Mouse (Mus musculus) left cerebral cortex, postnatal 4 days (tissue): ENCODE data around the gene Olfr424. TPM values are rescaled to one million over a fixed set of nuclear protein-coding genes. Genes with fewer than 3 reads are reported as not detected.

Experiments
- DNase-seq: peaks from one replicate; pipeline ENCODE4 v3.0.0-alpha.2; 2022
- intact Hi-C: fragments of 180-260 bp; cut with DNase I; formaldehyde crosslinking; loops from one replicate; pipeline ENCODE4 v1.15.1; 2025
- total RNA-seq, 2 experiments: library from RNA; stranded (reverse); gene quantifications; 2 replicates each; pipeline ENCODE4 v1.2.3; 2021

The Olfr424 gene
- not detected for total RNA-seq

DNA sequence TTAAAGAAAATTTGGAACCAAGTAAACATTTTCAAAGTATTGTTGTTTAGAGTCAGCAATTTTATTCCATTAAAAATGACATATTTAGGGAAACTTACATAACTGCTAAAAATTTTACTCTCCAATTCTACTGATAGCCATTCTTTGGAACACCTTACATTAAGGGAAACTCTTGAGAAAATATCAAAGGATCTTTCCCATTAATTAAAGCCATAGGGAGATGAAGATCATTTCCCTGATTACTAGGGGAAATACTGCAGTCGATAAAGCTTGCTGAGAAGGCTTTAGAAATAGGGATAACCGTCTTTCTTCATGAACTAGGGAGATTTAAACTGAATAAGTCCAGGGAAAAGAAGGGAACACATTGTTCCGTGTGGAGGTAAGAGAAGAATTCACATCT is at the start of gene Olfr424:
Olfr424 (plus strand) TSS at position 301 of the 400 bp plus-strand sequence.
- no peak for DNase-seq
- intact Hi-C loops, result no loop called here

DNA sequence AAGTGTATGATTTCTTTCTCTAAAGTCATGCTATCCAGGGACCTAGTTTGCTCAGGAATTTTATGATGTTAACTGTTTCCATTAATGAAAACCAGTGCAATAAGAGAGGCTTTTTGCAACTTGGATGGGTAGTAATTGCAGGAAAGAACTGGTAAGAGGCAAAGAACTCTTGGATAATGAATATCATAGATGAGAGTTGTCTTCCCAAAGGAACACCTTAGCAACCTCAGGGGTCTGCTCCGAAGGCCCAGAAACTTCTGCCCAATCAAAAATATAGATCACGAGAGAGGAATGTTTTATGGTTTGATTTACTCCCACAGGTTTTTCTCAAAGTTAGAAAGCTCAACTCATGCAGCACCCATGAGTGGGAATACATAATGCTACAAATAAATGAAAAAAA is 47.3 kb upstream of the Olfr424 start, which contains the start of gene Olfr429:
Olfr429 (plus strand) TSS at position 301 of the 400 bp plus-strand sequence.
- intact Hi-C loops, result no loop called here
- DNase-seq, result no peak

DNA sequence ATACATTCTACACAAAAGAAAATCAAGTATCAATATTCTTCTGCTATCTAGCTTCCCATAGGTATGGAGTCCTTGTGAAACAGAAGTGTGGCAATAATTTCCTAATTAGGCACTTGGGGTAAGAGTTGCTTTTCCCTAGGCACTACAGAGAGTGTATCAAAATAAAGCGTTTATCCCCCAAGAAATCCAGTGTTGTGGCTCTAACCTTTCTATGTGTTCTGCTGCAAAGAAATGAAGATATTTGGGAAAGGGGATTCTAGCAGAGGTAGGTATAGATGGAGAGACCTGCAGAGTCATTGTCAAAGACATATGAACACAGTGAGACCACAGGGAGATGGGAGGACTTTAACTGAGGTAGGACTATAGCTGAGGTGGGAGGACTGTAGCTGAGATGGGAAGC is 34.7 kb upstream of the Olfr424 start, which contains the start of gene Olfr427:
Olfr427 (plus strand) TSS at position 301 of the 400 bp plus-strand sequence.
- intact Hi-C loops, result no loop called here
- no peak for DNase-seq

DNA sequence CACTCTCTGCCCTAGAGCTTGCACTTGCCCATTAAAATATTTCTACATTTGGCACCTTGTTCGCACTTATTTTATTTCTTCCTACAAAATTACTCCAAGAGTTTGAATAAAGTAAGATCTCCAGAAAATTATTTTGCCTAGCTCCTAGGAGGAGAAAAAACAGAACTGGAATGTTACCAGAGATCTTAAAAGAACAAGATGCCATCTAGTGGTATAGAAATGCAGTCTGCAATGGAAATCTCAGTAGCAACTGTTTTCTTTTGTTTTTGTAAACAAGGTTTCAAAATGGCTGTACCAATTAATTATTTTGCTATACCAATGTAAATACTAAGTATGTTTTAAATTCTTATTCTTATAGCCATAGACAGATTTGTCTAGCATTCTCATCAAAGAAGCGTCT is 27.6 kb upstream of the Olfr424 start:
- intact Hi-C loops, result no loop called here
- DNase-seq, result no peak

DNA sequence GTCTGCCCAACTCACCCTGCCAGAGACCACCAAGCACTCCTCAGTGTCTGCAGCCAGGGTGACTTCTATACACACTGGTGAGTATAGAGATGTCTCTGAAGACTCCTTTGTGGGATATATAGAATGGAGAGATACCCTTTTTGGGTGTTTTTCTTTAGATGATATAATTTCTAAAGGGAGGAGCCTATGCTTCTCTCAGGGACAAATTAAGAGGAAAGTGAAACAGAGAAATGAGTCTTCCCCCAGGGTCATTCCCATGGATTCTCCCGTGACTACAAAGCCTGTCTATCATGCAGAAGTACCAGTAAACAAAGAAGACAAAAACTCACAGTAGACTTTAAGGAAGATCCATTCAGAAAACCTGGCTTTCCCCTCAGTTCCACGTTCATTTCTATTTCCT is 10.3 kb upstream of the Olfr424 start, which contains the start of gene Olfr231:
Olfr231 (minus strand) TSS at position 101 of the 400 bp plus-strand sequence.
- DNase-seq, result no peak
- intact Hi-C loops, result no loop called here

DNA sequence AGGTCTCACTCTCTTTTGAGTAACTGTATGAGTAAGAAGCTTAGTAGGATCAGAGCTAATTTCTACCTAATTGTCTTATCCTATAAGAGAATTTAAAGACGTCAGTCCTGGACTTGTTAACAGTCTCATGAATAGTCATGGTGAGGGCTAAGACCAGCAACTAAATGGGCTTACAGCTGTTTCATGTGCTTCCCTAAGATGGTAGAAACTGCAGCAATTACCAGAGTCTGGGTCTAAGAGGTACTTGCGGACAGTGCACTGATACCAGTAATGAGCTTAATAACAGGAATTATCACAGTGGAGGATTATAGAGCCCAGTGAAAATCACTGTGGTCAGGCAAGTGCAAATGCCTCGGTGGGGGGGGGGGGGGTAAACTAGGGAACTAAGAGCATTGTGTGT is 682 bp downstream of the Olfr424 start:
- intact Hi-C loops, result no loop called here

DNA sequence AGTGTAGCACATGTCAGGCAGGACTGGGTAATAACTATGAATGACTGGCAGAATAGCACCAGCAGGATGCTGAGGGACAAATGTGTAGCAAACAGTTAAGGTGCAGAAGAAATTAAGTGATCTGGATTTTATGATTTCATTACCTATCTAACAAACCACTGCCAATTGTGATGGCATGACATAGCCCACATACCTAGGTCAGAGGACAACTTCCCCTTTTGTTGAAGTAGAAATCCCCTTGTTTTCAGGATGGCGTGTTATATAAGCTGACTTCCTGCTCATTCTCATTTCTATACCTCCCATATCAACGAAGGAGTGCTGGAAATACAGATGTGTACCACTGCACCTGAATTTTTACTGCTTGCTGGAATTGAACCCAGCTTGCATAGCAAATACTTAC is 10.1 kb downstream of the Olfr424 start:
- intact Hi-C loops, result no loop called here
- DNase-seq, result no peak

More for the DNA sequence above, 682 bp downstream of the Olfr424 start:
- DNase-seq, result no peak

DNA sequence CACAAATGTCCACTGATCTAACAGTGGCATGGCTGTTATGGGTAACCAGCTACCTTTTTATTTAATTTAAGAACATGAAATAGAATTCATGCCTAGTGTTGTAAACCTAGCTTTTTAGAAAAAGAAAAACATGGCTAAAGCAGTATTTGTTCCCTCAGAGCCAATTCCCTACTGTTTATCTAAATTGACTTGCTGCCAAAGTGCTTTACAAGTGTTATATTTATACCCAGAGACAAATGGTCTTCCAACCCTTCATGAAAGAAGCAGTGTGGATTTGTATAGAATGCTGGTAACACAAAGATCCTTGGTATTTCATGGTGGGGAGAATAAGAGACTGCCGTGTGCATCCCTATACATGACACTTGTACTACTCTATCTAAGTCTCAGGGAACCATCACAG is 15.4 kb downstream of the Olfr424 start:
- no peak for DNase-seq
- intact Hi-C loops, result no loop called here

DNA sequence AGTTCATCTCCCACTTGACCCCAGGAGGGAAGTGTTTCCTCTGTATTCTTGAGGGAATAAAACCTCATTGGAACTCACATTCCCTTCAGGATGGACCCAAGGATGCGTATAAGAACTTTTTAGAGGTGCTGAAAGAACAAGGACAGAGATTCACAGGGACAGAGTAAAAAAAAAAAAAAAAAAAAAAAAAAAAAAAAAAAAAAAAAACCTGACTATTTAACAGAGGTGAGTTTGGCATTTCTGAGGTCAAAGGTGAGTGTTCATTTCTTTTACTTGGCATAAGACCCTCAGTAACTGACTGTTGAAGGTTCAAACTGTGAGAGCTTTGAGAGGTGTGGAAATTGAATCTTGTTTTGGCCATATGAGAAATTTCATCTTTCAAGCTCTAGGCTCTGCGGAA is 18.0 kb downstream of the Olfr424 start:
- no peak for DNase-seq

DNA sequence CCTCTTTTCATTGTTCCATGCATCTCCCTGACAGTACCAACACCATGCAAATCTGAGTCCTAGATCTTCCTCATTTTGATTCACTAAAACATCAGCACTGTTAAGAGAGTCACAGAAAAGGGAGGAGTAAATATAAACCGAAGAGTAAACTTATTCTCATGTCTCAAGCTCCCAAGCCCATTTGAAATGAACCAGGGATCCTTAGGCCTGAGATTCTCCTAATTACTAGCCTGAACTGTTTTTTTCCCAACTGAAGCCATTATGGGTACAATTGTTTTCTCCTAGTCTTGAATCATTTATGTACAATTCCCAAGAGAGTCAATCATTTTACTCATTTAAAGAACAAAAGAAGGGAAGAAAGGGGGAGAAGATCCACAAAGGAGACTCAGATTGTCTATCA is 24.0 kb downstream of the Olfr424 start, which contains the start of gene Olfr420:
Olfr420 (plus strand) TSS at position 301 of the 400 bp plus-strand sequence.
- no peak for DNase-seq
- intact Hi-C loops, result no loop called here

More for the DNA sequence above, 18.0 kb downstream of the Olfr424 start:
- intact Hi-C loops, result no loop called here

DNA sequence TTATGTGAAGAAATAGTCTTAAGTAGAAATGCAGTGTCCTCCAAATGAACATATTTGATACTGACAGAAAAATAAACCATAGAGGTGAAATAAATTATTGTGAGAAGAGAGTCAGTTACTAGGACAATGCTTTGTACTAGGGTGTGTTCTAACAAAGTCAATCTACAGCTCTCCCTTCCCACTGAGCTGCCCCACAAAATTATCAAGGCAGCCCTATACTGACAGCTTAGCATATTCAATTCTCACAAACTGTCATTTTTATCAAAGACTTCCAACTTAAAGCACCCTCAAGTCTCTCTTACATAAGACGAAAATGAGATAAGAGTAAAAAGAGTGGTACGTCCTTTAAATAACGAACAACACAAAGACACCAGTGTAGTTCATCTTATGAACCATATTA is 26.3 kb downstream of the Olfr424 start:
- DNase-seq, result no peak
- intact Hi-C loops, result no loop called here

DNA sequence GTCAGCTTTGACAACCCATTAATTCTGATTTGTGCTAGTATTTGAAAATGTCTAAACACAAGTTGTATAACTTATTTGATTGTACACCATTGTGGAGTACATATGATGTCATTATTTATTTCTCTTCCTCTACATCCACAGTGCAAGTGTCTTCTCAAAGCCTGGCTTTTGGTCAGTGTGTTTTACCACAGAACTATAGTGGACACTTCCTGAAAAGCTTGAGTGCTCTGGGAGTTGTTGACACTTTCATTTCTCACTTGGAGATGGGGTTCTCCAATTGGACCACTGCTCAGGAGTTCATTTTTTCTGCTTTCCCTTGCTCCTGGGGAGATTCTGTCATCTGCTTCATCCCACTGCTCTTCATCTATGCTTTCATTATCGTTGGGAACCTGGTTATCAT is 27.2 kb downstream of the Olfr424 start:
- no peak for DNase-seq
- intact Hi-C loops, result no loop called here

DNA sequence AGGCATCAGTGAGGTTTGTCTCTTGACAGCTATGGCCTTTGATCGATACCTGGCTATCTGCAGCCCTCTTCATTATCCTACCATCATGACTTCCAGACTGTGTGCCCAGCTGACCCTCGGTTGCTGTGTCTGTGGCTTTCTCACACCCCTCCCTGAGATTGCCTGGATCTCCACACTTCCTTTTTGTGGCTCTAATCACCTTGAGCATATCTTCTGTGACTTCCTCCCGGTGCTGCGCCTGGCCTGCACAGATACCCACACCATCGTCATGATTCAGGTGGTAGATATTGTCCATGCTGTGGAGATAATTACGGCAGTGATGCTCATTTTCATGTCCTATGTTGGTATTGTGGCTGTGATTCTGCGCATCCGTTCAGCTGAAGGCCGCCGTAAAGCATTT is 27.8 kb downstream of the Olfr424 start:
- no peak for DNase-seq
- intact Hi-C loops, result no loop called here

DNA sequence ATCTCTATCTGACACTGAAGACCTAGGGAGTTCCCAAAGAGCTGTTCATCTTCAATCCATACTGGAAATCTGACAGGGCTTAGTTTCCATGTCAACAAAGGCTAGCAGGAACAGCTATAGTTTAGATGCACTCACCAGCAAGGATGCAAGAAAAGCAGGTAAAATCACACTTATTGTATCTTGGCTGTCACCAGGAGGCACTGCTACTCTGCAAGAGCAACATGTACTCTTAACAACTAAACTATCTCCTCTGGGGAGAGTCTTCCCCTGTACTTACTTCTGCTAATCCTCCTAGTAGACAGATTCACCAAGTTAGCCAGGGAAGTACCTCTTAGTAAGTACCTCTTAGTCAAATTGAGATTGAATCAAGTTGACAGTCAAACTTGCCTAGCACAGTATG is 37.7 kb downstream of the Olfr424 start:
- intact Hi-C loops, result no loop called here
- no peak for DNase-seq

DNA sequence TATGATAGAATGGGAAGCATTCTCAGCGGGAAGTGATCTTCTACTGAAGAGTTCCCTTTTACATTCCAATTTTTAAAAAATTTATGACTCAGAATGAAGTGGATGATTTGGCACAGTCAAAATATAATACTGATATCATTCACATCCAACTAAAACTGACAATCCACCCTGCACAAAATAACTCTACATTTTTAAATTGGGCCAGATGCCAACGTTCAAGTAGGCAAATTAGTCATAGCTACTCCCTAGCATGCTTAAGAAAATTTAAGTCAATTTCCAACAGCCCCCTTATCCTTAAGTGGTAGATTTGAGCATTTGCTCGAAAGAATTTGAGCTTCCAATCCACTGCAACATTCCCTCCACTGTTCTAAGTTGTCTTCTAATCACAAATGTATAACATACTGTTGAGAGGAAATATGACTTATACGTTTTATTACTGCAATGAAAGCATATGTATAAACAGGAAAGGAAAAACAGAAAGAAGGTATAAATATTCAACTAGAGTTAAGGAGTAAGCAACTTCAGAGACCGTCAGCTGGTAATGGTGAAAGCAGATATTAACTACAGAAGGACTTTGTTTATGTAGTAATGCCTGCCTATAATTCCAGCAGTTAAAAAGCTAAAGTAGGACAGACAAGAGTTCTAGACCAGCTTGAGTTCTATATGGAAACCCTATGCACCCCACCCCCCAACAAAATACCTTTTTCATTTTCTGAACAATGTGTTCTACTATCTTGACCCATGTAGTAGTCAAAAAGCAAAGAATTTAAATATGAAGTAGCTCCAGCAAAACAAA is 39.6 kb downstream of the Olfr424 start:
- DNase-seq, result no peak
- intact Hi-C loops, result no loop called here

DNA sequence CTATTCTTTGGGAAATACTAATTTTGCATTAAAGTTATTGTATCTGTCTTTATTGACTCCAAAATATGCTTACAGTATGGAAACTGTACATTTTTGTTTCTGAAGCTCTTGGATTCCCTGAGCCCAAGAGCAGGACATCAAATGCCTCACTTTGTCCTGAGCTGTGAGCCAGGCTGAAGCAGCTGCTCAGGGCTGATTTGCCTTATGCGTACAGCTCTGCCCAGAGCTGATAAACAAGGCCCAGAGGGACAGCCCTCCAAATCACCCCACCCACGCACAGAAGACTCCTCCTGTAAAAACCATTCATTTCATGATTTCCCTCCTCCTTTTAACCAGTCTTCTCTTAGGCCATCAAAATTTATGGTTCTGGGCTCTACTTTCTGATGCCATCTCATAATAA is 40.2 kb downstream of the Olfr424 start:
- intact Hi-C loops, result no loop called here
- no peak for DNase-seq

DNA sequence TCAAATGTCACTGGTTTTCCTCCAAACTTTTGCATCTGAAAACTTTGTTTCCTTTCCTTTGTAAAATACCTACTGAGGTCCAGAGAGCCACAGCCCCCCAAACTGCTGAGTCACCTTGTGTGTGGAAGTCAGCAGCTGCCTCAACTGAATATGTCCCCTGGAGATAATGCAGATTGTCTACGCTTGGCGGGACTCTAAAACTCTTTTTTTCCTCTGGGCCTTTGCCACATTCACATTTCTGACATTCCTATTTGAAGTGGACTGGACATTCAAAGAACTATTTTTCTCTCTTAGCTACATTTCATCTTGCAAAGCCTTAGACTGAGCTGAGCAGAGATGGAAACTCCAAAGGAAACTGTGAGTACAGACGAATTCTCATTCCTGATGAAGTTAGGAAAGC is 41.3 kb downstream of the Olfr424 start, which contains the start of gene Spta1:
Spta1 (plus strand) TSS at position 172 of the 400 bp plus-strand sequence.
- intact Hi-C loops, result no loop called here

More for the DNA sequence above, 41.3 kb downstream of the Olfr424 start, which contains the start of gene Spta1:
- DNase-seq, result no peak

Other genes with a start within 250 kb of the Olfr424 start
- under 1 TPM in 1 of 2 experiments, not detected in 1; 0.26 TPM for gene Ifi211, start 218.5 kb upstream of the Olfr424 start, total RNA-seq
- 1 to 10 TPM; 1.3 to 1.6 TPM for gene Mndal, start 189.0 kb upstream of the Olfr424 start, total RNA-seq
- under 1 TPM; 0.68 to 0.72 TPM for gene Ifi203, start 188.8 kb upstream of the Olfr424 start, total RNA-seq
- gene Ifi202b, start 148.8 kb upstream of the Olfr424 start, total RNA-seq, result not detected
- gene Ifi205, start 99.7 kb upstream of the Olfr424 start, total RNA-seq, result not detected
- gene Olfr433, start 90.8 kb upstream of the Olfr424 start, total RNA-seq, result not detected
- not detected for gene Olfr432, start 82.3 kb upstream of the Olfr424 start, total RNA-seq
- not detected for gene Olfr430, start 64.9 kb upstream of the Olfr424 start, total RNA-seq
- not detected for gene Olfr429, start 47.2 kb upstream of the Olfr424 start, total RNA-seq
- not detected for gene Olfr427, start 34.6 kb upstream of the Olfr424 start, total RNA-seq
- not detected for gene Olfr231, start 10.4 kb upstream of the Olfr424 start, total RNA-seq
- gene Olfr420, start 24.1 kb downstream of the Olfr424 start, total RNA-seq, result not detected
- gene Spta1, start 41.3 kb downstream of the Olfr424 start, total RNA-seq, result under 1 TPM in 1 of 2 experiments, not detected in 1; 0.08 TPM
- not detected for gene Olfr419, start 120.5 kb downstream of the Olfr424 start, total RNA-seq
- not detected for gene Mptx1, start 199.0 kb downstream of the Olfr424 start, total RNA-seq
- gene Olfr417, start 233.6 kb downstream of the Olfr424 start, total RNA-seq, result not detected